Mouse (Mus musculus): Measurements from ENCODE around the gene Tac4. TPM values are rescaled to one million over a fixed set of nuclear protein-coding genes. Genes with fewer than 3 reads are reported as not detected.
A peak's percentile ranks its signal among the peaks of the same experiment; 100 is the strongest.

Gene Tac4
- 0.87 TPM in 1 of 3 replicates, not detected in the others for total RNA-seq (2017)

GRCm38 (mm10) chr11:95261178-95261751 lies at the start of gene Tac4:
Gene Tac4 (plus strand): TSS chr11:95261529.
- no peak for ATAC-seq (replicated peaks; ENCODE audit: insufficient number of reproducible peaks, low FRiP score, low TSS enrichment, poor library complexity, severe bottlenecking)

- ATAC-seq (replicated peaks; ENCODE audit: insufficient number of reproducible peaks, low FRiP score, low TSS enrichment, poor library complexity, severe bottlenecking): no peak
Observed at GRCm38 (mm10) chr11:95213607-95214006, 47.7 kb upstream of the Tac4 start.

GRCm38 (mm10) chr11:95214305-95214704 lies 47.0 kb upstream of the Tac4 start:
- ATAC-seq (replicated peaks; ENCODE audit: insufficient number of reproducible peaks, low FRiP score, low TSS enrichment, poor library complexity, severe bottlenecking): no peak

GRCm38 (mm10) chr11:95216193-95216592 lies 45.1 kb upstream of the Tac4 start:
- ATAC-seq (replicated peaks; ENCODE audit: insufficient number of reproducible peaks, low FRiP score, low TSS enrichment, poor library complexity, severe bottlenecking): no peak

- ATAC-seq (replicated peaks; ENCODE audit: insufficient number of reproducible peaks, low FRiP score, low TSS enrichment, poor library complexity, severe bottlenecking): no peak
Observed at GRCm38 (mm10) chr11:95219111-95219510, 42.2 kb upstream of the Tac4 start.

- no peak for ATAC-seq (replicated peaks; ENCODE audit: insufficient number of reproducible peaks, low FRiP score, low TSS enrichment, poor library complexity, severe bottlenecking)
Observed at GRCm38 (mm10) chr11:95223473-95223872, 37.9 kb upstream of the Tac4 start.

- ATAC-seq (replicated peaks; ENCODE audit: insufficient number of reproducible peaks, low FRiP score, low TSS enrichment, poor library complexity, severe bottlenecking): no peak
Observed at GRCm38 (mm10) chr11:95224124-95224893, 37.0 kb upstream of the Tac4 start.

- ATAC-seq (replicated peaks; ENCODE audit: insufficient number of reproducible peaks, low FRiP score, low TSS enrichment, poor library complexity, severe bottlenecking): no peak
Observed at GRCm38 (mm10) chr11:95225448-95225847, 35.9 kb upstream of the Tac4 start.

- ATAC-seq (replicated peaks; ENCODE audit: insufficient number of reproducible peaks, low FRiP score, low TSS enrichment, poor library complexity, severe bottlenecking): no peak
Observed at GRCm38 (mm10) chr11:95227467-95227866, 33.9 kb upstream of the Tac4 start.

- ATAC-seq (replicated peaks; ENCODE audit: insufficient number of reproducible peaks, low FRiP score, low TSS enrichment, poor library complexity, severe bottlenecking): peak; percentile 70
Observed at GRCm38 (mm10) chr11:95231688-95232328, 29.5 kb upstream of the Tac4 start.

- no peak for ATAC-seq (replicated peaks; ENCODE audit: insufficient number of reproducible peaks, low FRiP score, low TSS enrichment, poor library complexity, severe bottlenecking)
Observed at GRCm38 (mm10) chr11:95232329-95232696, 29.0 kb upstream of the Tac4 start.

GRCm38 (mm10) chr11:95238477-95238876 lies 22.9 kb upstream of the Tac4 start:
- no peak for ATAC-seq (replicated peaks; ENCODE audit: insufficient number of reproducible peaks, low FRiP score, low TSS enrichment, poor library complexity, severe bottlenecking)

- no peak for ATAC-seq (replicated peaks; ENCODE audit: insufficient number of reproducible peaks, low FRiP score, low TSS enrichment, poor library complexity, severe bottlenecking)
Observed at GRCm38 (mm10) chr11:95242653-95243052, 18.7 kb upstream of the Tac4 start.

- no peak for ATAC-seq (replicated peaks; ENCODE audit: insufficient number of reproducible peaks, low FRiP score, low TSS enrichment, poor library complexity, severe bottlenecking)
Observed at GRCm38 (mm10) chr11:95245456-95245855, 15.9 kb upstream of the Tac4 start.

GRCm38 (mm10) chr11:95247065-95247464 lies 14.3 kb upstream of the Tac4 start:
- ATAC-seq (replicated peaks; ENCODE audit: insufficient number of reproducible peaks, low FRiP score, low TSS enrichment, poor library complexity, severe bottlenecking): no peak

GRCm38 (mm10) chr11:95250110-95250509 lies 11.2 kb upstream of the Tac4 start:
- no peak for ATAC-seq (replicated peaks; ENCODE audit: insufficient number of reproducible peaks, low FRiP score, low TSS enrichment, poor library complexity, severe bottlenecking)

- ATAC-seq (replicated peaks; ENCODE audit: insufficient number of reproducible peaks, low FRiP score, low TSS enrichment, poor library complexity, severe bottlenecking): peak; percentile 81
Observed at GRCm38 (mm10) chr11:95251295-95251694, 10.0 kb upstream of the Tac4 start.

GRCm38 (mm10) chr11:95252104-95252503 lies 9.2 kb upstream of the Tac4 start:
- no peak for ATAC-seq (replicated peaks; ENCODE audit: insufficient number of reproducible peaks, low FRiP score, low TSS enrichment, poor library complexity, severe bottlenecking)

- no peak for ATAC-seq (replicated peaks; ENCODE audit: insufficient number of reproducible peaks, low FRiP score, low TSS enrichment, poor library complexity, severe bottlenecking)
Observed at GRCm38 (mm10) chr11:95254165-95254564, 7.2 kb upstream of the Tac4 start.

GRCm38 (mm10) chr11:95255747-95256146 lies 5.6 kb upstream of the Tac4 start:
- ATAC-seq (replicated peaks; ENCODE audit: insufficient number of reproducible peaks, low FRiP score, low TSS enrichment, poor library complexity, severe bottlenecking): no peak

Measured in monocyte, adult 5-6 weeks (primary cell).